Mouse (Mus musculus): Measurements from ENCODE around the gene Smad3. TPM values are rescaled to one million over a fixed set of nuclear protein-coding genes. Genes with fewer than 3 reads are reported as not detected.

The Smad3 gene
- polyA plus RNA-seq, 1 experiment, result 33.5 TPM

DNA sequence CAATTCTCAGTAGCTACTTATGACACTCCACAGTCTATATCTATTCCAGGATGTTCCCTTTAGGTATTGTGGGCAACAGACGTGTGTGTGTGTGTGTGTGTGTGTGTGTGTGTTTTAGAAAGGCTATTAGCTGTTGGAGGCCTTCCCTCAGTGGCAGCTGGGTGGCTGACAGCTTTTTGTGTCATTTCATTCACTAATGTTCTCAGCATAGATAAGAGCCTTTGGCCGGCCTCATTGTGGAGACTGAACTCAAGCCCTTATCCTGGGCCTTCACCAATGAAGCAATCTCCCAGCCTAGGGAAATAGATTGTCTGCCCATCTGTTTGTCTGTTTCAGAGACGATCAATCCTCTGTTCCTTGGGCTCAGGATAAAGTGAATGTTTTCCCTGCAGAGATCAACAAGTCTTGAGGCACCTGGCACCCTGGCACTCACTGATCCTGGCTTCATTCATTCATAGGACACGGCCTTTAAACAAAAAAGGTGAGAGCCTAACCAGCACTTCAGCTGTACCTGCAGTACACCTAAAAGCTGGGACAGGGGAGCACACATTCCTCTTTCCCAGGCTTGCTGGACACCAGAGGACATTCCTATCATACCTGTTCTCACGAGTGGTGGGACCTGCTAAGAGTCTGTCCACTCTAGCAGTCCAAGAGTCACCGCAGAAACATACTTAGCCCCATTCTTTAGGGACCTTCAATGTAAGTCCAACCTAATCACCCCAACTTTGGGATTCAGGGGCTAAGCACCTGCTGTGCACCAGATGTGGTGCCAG, 52.6 kb downstream of the Smad3 start:
- 53% methylated on average over 6 of the region's 6 CpGs for WGBS
- no peaks in the 10 kb centered on the region for H3K36me3 ChIP-seq (ENCODE audit: control insufficient read depth, insufficient read depth, low read length)
- no peak for DNase-seq
- TF ChIP-seq CTCF (conservative IDR thresholded peaks at IDR 0.05; ENCODE audit: insufficient read depth, insufficient read length, low read depth, low read length), result no peak
- TF ChIP-seq POLR2A (IDR thresholded peaks at IDR 0.05; ENCODE audit: low read depth, low read length), result no peak
- H3K4me1 ChIP-seq (ENCODE audit: control insufficient read depth, insufficient read depth, low read length), result peaks cover 34% of the 10 kb centered on the region
- no peaks in the 10 kb centered on the region for H3K27me3 ChIP-seq (replicated peaks; ENCODE audit: control insufficient read depth, insufficient read depth, low read length)
- H3K27ac ChIP-seq (ENCODE audit: insufficient read depth, low read depth, low read length), result peak overlapping the region; percentile 28; the same call in 1 of the 2 replicates
- no peak overlapping the region for H3K4me3 ChIP-seq (ENCODE audit: insufficient read depth, low read depth, low read length)

DNA sequence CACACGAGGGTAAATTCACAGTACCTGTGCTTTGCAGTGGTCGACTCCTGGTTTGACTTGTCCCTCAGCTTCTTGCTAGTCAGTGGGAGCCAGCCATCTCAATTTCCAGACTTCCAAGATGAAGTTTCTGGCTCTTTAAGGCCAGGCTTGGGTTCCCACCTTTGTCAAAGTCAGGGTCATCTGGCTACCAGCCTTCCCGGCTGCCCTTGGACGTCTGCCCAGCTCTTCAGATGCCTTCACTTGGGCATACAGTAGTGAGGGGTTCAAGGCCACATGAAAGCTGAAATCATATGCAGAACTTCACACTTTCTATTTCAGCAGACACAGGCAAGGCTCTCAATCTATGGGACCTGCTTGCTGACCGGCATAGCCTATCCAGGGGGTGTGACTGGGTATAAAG, 53.7 kb downstream of the Smad3 start:
- Histone ChIP-seq H3K4me1 (ENCODE audit: control insufficient read depth, insufficient read depth, low read length) (peaks cover 39% of the 10 kb centered on the region), H3K4me3 (ENCODE audit: insufficient read depth, low read depth, low read length) (no peak overlapping the region), H3K27me3 (replicated peaks; ENCODE audit: control insufficient read depth, insufficient read depth, low read length) (no peaks in the 10 kb centered on the region), H3K36me3 (ENCODE audit: control insufficient read depth, insufficient read depth, low read length) (no peaks in the 10 kb centered on the region), H3K27ac (ENCODE audit: insufficient read depth, low read depth, low read length) (no peak overlapping the region)
- DNase-seq, result peak; percentile 63
- TF ChIP-seq CTCF (conservative IDR thresholded peaks at IDR 0.05; ENCODE audit: insufficient read depth, insufficient read length, low read depth, low read length), result no peak
- no peak for TF ChIP-seq POLR2A (IDR thresholded peaks at IDR 0.05; ENCODE audit: low read depth, low read length)
- WGBS, result 45% methylated on average over 5 of the region's 5 CpGs

DNA sequence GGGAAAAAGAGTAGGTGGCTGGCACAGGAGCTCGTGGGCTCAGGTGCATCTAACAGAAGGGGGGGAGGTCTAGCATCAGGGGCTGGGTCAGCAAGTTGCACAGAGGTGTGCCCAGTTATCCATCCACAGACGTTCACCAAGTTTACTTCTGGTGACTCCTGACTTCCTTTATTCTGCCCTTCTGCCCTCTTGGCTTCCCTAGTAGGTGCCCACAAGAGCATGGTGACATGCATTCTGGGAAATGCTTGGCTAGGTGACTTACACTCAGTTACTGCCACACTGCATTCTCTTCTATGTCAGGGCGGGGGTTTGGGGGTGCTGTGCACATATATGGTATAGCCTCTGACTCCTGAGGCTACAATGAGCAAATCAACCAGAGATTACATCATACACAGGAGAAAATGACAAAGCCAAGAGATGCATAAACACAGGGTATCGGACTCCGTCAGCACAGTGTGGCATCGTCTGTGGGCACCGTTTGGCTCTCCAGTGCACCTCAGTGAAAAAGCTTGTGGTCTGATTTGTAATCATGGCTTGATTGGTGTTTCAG, 54.5 kb downstream of the Smad3 start:
- WGBS, result 70% methylated on average over 7 of the region's 7 CpGs
- Histone ChIP-seq H3K4me3 (ENCODE audit: insufficient read depth, low read depth, low read length) (no peak overlapping the region), H3K27ac (ENCODE audit: insufficient read depth, low read depth, low read length) (peak overlapping the region; percentile 8; the same call in 1 of the 2 replicates), H3K27me3 (replicated peaks; ENCODE audit: control insufficient read depth, insufficient read depth, low read length) (no peaks in the 10 kb centered on the region), H3K36me3 (ENCODE audit: control insufficient read depth, insufficient read depth, low read length) (no peaks in the 10 kb centered on the region), H3K4me1 (ENCODE audit: control insufficient read depth, insufficient read depth, low read length) (peaks cover 41% of the 10 kb centered on the region)
- TF ChIP-seq POLR2A (IDR thresholded peaks at IDR 0.05; ENCODE audit: low read depth, low read length), result no peak
- TF ChIP-seq CTCF (conservative IDR thresholded peaks at IDR 0.05; ENCODE audit: insufficient read depth, insufficient read length, low read depth, low read length), result no peak
- DNase-seq, result peak; percentile 74

DNA sequence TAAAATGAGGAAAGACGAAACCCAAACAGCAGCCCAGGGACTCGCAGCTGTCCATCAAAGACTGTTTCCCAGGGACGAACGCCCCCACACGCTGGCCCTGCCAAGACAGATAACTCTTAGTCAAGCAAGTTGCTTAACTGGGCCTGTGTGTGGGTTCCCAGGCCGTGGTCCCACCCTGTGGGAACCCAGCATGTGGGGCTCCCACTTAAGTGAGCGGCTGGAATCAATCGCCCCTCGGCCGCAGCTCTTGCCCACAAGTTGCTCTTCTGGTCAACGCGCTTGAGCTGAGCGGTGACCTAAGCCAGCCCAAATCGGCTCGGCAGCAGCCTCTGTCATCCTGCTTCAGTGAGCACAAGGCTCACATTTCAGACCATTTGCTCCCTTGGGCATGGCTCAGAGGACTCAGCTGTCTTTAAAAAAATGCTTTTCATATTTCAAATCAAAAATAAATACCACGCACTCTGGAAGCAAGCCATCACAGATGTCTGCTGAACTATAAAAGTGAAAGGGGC, 55.2 kb downstream of the Smad3 start:
- H3K4me1 ChIP-seq (ENCODE audit: control insufficient read depth, insufficient read depth, low read length), result peaks cover 44% of the 10 kb centered on the region
- WGBS, result 46% methylated on average over 16 of the region's 16 CpGs
- no peaks in the 10 kb centered on the region for H3K27me3 ChIP-seq (replicated peaks; ENCODE audit: control insufficient read depth, insufficient read depth, low read length)
- no peaks in the 10 kb centered on the region for H3K36me3 ChIP-seq (ENCODE audit: control insufficient read depth, insufficient read depth, low read length)
- H3K27ac ChIP-seq (ENCODE audit: insufficient read depth, low read depth, low read length), result peak overlapping the region; percentile 25; the same call in 1 of the 2 replicates
- no peak overlapping the region for H3K4me3 ChIP-seq (ENCODE audit: insufficient read depth, low read depth, low read length)
- DNase-seq, result peak; percentile 57
- TF ChIP-seq POLR2A (IDR thresholded peaks at IDR 0.05; ENCODE audit: low read depth, low read length), result no peak

DNA sequence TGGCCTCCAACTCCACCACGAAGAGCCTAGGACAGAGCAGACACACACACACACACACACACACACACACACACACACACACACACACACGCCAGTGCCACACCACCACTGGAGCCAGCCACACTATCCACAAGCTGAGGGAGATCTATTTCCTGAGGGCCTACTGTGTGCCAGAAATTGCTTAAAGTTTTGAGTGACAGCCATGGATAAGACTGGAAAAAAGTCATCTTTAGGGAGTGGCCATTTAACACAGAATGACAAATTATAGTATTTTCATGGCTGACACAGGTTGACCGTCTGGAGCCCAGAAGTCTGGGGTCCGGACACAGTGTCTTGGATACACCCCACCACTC, 55.9 kb downstream of the Smad3 start:
- TF ChIP-seq CTCF (conservative IDR thresholded peaks at IDR 0.05; ENCODE audit: insufficient read depth, insufficient read length, low read depth, low read length) (no peak), POLR2A (IDR thresholded peaks at IDR 0.05; ENCODE audit: low read depth, low read length) (no peak)
- Histone ChIP-seq H3K4me1 (ENCODE audit: control insufficient read depth, insufficient read depth, low read length) (peaks cover 48% of the 10 kb centered on the region), H3K27me3 (replicated peaks; ENCODE audit: control insufficient read depth, insufficient read depth, low read length) (no peaks in the 10 kb centered on the region), H3K27ac (ENCODE audit: insufficient read depth, low read depth, low read length) (no peak overlapping the region), H3K4me3 (ENCODE audit: insufficient read depth, low read depth, low read length) (no peak overlapping the region), H3K36me3 (ENCODE audit: control insufficient read depth, insufficient read depth, low read length) (no peaks in the 10 kb centered on the region)
- WGBS, result 82% methylated on average over 4 of the region's 4 CpGs
- no peak for DNase-seq

DNA sequence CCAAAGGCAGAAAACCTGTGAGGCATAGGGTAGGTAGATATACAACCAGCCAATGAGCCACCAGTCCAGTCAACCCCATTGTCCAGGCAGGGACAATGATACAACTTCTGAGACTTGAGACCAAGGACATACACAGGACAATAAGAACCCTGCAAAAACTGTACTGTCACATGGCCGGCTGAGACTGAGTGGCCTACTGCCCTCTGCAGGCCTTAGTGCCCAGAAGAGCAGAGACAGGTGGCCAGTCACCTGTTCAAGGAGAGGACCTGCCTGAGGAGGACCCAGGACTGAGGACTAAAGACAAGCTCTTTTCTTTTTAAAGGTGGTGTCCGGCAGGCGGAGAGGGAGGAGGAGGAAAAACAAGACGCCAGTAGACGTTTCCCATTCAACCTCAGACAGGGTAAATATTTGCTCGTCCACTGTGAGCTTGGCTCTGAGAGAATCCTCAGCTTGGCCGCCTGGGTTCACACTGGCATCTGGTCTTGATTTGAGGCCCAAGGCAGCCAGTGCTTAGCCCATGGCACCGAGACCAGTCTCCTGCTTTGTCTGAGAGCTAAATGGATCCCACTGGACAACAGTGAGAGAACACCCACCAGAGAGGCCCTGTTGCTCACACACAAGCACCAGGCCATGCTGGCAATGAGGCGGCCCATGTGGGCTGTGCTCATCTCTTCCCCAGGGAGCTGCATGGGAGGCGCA, 56.4 kb downstream of the Smad3 start:
- TF ChIP-seq POLR2A (IDR thresholded peaks at IDR 0.05; ENCODE audit: low read depth, low read length) (no peak), CTCF (conservative IDR thresholded peaks at IDR 0.05; ENCODE audit: insufficient read depth, insufficient read length, low read depth, low read length) (peak; percentile 44; the same call in 1 of the 2 replicates)
- Histone ChIP-seq H3K27ac (ENCODE audit: insufficient read depth, low read depth, low read length) (no peak overlapping the region), H3K4me1 (ENCODE audit: control insufficient read depth, insufficient read depth, low read length) (peaks cover 48% of the 10 kb centered on the region), H3K4me3 (ENCODE audit: insufficient read depth, low read depth, low read length) (no peak overlapping the region), H3K27me3 (replicated peaks; ENCODE audit: control insufficient read depth, insufficient read depth, low read length) (no peaks in the 10 kb centered on the region), H3K36me3 (ENCODE audit: control insufficient read depth, insufficient read depth, low read length) (no peaks in the 10 kb centered on the region)
- peak; percentile 44 for DNase-seq
- WGBS, result 74% methylated on average over 10 of the region's 10 CpGs

DNA sequence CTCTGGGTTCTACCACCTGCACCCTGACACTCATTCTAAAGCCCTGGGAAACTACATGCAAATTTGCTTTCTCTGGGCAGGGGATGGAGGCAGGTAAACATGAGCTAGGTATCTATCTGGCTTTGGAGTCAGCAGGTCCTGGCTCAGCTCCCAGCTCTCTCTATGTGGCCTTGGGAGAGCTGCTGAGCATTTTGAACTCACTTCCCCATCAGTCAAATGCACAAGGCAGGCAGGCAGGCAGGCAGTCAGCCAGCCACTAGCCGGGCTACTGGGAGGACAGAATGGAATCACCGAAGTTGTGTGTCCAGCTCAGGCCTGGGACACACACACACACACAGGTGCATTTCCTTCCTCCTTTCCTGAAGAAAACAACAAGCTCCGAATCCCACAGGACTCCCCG, 58.6 kb downstream of the Smad3 start:
- peak overlapping the region; percentile 58 for H3K27ac ChIP-seq (ENCODE audit: insufficient read depth, low read depth, low read length)
- WGBS, result 33% methylated on average over 4 of the region's 4 CpGs
- H3K4me1 ChIP-seq (ENCODE audit: control insufficient read depth, insufficient read depth, low read length), result peaks cover 44% of the 10 kb centered on the region

More for the DNA sequence above, 58.6 kb downstream of the Smad3 start:
- Histone ChIP-seq H3K27me3 (replicated peaks; ENCODE audit: control insufficient read depth, insufficient read depth, low read length) (no peaks in the 10 kb centered on the region), H3K36me3 (ENCODE audit: control insufficient read depth, insufficient read depth, low read length) (no peaks in the 10 kb centered on the region), H3K4me3 (ENCODE audit: insufficient read depth, low read depth, low read length) (no peak overlapping the region)
- TF ChIP-seq POLR2A (IDR thresholded peaks at IDR 0.05; ENCODE audit: low read depth, low read length) (no peak), CTCF (conservative IDR thresholded peaks at IDR 0.05; ENCODE audit: insufficient read depth, insufficient read length, low read depth, low read length) (no peak)
- DNase-seq, result peak; percentile 77
